Mouse (Mus musculus): ENCODE measurements around the gene Dapl1.
A peak's percentile ranks its signal among the peaks of the same experiment; 100 is the strongest.

Dapl1 gene

DNA sequence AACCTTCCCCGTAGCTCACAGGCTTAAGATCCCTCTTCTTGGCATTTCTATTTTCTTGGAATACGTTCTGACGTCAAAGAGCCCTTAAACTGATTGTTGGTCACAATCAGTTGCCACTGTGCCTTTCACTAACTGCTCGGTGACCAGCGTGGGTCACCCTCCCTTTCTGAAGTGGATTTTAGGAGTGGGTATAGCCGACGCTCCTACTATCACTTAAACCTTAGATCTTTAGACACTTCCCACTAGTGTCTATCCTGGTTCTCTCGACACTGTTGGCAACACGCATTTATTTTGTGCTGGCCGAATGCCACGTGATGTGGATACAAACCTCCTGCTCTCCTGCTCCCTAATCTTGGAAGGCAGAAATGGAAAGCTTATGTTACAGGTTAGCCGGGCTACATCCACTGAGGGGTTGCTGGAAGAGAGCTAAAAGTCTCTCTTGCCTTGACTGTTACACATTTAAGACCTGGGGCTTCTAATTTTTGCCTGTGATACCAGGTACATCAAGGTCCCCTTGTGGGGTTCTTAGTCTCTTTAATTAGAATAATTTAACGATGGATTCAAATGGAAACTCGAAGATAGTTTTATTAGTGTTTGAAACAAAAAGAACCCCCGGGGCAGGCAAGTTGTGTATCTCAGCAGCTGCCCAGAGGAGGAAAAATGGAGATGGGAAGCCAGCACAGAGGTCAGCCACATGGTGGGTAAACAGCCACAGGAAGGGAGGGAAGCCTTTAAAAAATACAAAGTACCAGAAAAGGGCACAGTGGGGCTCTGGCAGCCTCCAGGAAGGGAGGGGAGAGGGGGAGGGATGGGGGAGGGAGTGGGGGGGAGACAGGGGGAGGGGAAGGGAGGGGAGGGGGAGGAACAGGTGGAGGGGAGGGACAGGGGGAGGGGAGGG is 13.2 kb upstream of the Dapl1 start:
- DNase-seq (ENCODE audit: extremely low read depth, insufficient read length, low spot score) = no peak

DNA sequence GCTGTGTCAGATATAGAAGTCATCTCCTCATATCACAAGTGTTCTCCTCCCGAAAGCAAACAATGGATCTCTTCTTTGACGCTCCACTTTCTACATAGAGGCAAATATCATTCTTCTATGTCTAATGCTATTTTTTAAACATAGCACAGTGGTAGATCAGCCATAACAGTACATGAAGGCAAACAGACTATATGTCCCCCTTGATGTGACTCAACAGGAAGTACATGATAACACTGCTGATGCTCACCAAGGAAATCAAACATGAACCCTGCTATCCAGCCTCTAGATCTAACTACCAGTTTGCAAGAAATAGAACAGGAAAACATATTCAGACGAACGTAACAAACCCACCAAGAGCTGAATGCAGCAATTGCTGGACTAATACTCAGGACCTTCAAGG is 10.1 kb upstream of the Dapl1 start:
- DNase-seq (ENCODE audit: extremely low read depth, insufficient read length, low spot score) = no peak

DNA sequence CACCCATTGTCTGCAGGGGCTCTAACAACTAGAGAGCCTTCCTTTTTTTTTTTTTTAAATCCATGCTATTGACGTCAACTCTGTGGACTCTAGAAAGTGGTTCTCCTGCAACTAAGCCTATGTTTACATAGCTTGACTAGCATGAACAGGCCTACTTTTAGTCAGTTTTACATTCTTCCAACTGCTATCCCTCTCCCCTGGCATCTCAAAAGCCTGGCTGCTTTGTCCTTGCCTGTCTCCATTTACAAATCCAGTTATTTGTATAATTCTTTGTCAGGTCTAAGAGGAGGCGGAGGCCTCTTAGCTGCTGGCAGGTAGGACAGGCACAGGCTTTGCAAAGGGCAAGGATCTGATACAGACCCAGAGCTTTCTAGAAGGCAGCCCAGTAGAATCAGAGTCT is 627 bp downstream of the Dapl1 start:
- DNase-seq (ENCODE audit: extremely low read depth, insufficient read length, low spot score) = no peak

DNA sequence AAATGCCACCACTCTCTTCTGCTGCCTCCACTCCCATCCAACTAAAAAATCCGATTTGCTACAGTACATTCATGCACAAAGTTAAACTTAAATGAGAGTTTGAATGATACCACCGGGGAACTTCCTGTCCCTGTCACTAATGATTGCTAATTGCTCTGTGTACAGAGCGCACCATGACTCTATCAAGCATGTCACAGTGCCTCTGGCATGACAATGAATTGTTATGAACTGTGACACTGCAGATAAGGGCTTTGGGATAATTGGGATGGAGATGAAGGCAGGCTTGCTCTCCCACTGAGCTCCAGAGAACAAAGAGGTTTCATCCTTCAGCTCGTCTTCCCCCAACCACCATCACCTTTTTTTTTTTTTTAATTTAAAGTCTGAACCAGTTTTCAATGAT is 1.2 kb downstream of the Dapl1 start:
- no peak for DNase-seq (ENCODE audit: extremely low read depth, insufficient read length, low spot score)

DNA sequence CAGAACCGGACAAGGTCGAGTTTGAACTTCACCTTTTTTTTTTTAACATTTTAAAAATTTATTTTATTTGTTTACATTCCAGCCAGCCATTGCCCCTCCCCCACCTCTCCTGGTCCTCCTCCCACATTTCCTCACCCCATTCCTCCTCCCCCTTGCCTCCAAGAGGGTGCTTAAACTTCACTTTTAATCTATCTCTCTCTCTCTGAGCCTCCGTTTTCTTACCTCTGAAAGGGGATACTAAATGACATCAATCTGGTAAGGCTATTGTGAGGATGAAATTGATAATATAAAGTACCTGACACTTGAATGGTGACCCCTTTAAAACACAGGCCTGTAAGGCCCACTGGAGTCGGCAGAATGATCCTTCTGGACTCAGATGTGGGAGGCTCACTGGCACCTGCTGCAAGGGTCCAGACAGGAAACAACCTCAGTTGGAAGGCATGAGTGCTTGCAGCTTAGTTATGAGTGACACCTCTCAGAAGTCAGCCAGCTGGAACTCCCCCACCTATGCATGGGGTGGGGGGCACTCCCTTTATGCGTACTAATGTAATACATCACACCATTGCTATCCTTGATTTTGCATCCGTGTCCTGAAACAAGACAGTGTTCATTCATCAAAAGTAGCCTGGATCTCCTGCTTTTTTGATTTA is 1.9 kb downstream of the Dapl1 start:
- DNase-seq (ENCODE audit: extremely low read depth, insufficient read length, low spot score) = no peak

DNA sequence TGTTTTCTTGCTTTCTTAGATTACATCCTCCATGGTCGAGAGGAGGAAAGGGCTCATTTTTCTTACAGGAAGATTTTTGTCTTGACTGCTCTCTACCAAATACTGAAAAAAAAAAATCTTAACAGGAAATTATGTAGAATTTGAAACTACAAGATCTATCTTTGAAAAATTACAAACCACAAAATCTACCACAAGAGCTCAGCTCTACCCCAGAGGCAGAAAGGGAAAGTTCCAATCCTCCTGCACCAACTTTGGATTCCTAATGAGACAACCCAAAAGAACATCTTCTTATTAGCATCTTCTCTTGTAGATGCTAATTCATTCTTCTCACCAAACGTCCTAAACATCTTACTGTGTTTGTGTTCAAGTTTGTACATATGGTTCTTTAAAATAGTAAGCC is 3.8 kb downstream of the Dapl1 start:
- DNase-seq (ENCODE audit: extremely low read depth, insufficient read length, low spot score) = no peak

DNA sequence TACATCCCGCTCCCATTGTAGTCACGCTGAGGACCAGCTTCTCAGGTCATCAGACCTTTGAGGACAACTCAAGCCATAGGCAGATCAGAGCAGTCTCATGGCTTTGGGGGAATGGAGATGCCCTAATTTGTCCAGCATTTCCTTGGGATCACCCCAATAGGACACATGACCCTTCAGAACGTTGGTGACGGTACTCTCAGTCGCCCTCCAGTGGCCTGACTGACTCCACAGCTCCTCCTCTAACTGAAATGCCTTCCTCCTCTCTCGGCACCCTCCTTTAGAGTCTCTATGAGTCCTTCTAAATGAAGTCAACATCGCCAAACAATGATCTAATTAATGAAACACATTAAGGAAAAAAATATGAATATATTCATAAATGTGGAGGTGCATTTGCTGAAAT is 5.9 kb downstream of the Dapl1 start:
- no peak for DNase-seq (ENCODE audit: extremely low read depth, insufficient read length, low spot score)

DNA sequence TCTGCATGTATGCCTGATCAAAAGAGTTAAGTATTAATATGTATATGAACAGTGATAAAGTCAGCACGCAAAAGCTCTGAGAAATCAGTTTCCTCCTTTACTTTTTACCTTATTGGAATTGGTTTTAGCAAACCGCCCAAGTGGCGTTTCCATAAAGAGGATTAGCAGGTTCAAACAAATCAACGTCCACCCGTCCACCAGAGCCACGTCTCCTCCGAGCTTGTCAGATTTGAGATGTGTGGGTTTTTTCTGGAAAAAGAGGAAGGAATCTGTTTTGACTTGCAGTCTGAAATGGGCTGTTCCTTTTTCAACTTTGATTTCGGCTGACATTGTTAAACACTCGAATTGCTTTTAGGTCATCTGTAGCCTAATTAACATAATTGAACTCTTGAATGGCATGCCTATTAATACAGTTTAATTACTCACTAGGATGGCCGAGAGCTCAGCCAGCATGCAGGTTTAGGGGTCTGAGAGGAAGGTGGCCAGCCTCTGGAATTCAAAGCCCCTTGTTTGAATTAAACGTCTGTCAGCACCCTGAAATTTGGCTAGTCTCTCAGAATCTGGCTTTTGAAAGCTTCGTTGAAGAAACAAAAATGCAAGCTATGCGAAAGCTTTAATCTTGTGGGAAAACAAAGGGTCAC is 9.1 kb downstream of the Dapl1 start:
- DNase-seq (ENCODE audit: extremely low read depth, insufficient read length, low spot score) = no peak

DNA sequence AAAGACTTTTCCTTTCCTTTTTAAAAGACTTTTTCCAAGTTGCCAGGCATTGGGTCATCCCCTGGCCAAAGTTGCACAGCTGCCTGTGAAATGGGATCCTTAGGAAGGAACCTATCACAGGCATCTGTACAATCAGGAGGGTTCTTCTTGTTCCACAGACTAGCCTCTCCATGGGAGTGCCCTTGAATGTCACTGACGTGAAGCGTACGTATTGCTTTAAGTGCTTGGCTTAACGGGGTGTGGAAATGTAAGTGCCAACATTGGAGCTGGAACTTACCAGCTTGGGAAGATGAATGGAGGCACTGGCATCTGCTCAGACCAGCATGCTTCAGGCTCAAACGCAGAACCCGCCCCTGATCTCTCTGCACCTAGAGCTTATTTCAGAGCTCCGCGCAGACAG is 14.7 kb downstream of the Dapl1 start:
- no peak for DNase-seq (ENCODE audit: extremely low read depth, insufficient read length, low spot score)

DNA sequence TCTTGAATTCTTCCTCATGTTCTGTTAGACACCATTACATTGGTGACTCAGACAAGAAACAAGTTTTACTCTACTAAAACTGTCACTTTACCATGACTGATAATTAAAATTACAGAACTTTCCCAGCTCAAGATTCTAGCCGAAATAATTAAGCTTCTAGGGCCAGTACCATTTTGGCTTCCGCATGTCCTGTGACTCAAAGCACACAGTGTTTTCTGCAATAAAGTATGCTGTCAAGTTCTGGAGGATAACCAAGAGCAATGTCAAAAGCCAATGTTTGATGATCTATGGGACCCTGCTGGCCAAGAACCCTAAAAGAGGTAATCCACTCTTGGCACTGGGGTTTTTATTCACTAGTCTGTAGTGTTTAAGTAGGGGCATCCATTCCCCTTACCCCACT is 15.3 kb downstream of the Dapl1 start:
- no peak for DNase-seq (ENCODE audit: extremely low read depth, insufficient read length, low spot score)

DNA sequence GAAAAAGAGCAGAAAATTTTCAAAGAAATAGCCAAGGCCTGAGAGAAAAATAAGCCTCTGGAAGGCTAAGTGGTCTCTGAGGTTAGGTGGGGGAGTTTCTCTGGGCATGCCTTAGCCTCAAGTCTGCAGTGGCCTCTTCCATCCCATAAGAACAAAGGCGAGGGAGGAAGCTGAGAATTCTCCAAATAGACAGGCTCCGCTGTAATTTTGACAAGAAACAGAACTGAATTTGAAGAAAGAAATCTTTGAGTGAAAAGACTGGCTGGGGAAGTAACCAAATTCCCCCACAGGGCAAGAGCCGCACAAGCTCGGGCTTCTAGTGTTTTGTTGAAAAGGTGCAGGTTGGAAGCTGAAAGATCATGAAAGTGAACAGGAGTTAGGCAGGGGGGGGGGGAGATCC is 24.6 kb downstream of the Dapl1 start:
- no peak for DNase-seq (ENCODE audit: extremely low read depth, insufficient read length, low spot score)

DNA sequence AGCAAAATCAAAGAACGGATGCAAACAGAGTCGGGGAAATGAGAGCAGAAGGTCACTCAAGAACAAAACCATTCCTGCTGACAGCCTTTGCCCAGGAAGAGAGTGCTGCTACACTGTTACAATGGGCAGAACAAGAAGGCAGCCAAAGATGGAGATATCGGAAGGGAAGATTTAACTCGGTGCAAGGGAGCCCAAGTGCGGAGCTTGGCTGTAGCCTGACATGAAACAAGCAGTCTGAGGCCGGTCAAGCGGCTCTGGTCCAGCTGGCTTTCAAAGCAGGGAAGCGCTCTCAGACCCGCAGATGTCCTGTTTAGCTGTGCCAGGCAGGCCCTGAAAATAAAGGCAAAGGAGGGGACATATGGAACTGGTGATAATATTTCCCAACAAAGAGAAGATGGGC is 26.0 kb downstream of the Dapl1 start:
- DNase-seq (ENCODE audit: extremely low read depth, insufficient read length, low spot score) = no peak

DNA sequence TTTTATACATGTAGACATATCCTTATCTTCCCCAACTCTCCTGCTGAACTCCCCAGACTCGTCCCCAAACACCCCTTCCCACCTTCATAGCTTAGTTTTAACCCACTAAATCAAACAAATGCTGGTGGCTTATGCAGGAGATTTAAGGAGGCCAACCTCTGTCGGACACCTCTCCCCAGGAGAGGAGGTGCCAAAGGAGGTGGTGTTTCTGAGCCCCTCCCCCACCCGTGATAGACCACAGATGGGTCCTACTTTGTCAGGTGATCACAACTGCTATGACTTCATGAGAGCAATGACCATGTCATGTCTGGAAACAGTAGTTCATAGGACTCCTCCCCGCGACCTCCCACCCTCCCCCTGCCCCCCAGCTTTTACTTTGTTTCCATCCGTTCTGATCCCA is 26.4 kb downstream of the Dapl1 start:
- DNase-seq (ENCODE audit: extremely low read depth, insufficient read length, low spot score) = no peak

DNA sequence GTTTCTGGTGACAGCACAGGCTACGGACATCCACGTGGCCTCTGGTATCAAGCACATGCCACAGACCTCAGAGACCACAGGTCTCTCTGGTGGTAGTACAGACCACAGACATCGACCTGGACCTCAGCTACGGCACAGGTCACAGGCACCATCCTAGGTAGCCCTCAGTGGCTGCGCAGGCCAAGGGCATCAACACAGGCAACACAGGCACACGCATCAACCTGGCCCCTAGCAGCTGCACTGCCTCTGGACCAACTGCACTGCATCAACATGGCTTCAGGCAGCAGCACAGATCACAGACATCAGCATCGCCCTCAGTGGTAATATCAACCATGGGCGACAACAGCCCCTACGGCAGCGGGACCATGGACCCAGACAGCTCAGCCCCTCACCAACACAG is 36.2 kb downstream of the Dapl1 start:
- no peak for DNase-seq (ENCODE audit: extremely low read depth, insufficient read length, low spot score)

DNA sequence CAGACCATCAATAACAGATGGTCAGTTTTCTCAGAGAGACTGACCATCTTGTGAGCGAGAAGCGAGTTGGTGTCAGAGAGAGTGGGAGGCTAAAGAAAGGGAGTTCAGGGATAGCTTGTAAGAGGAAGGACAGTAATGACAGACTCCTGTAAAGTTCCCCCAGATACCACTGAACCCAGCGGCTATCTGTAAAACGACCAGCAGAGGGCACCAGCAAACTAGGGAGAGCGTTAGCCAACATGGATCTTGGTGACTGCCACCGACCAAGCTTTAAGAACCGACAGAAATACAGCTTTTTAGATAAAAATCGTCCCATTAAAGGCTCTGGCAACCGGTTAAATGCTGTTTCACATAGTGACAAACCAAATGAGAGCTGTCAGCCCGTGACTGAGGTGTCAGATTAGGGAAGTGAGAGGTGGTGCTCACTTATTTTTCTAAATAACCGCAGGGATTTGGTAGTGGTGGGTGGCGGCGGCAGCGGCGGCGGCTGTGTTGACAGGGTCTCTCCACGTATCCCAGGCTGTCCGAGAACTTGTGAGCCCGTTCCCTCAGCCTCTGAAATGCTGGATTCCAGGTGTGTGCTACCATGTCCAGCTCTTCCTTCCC is 37.7 kb downstream of the Dapl1 start:
- peak; percentile 16 for DNase-seq (ENCODE audit: extremely low read depth, insufficient read length, low spot score)

DNA sequence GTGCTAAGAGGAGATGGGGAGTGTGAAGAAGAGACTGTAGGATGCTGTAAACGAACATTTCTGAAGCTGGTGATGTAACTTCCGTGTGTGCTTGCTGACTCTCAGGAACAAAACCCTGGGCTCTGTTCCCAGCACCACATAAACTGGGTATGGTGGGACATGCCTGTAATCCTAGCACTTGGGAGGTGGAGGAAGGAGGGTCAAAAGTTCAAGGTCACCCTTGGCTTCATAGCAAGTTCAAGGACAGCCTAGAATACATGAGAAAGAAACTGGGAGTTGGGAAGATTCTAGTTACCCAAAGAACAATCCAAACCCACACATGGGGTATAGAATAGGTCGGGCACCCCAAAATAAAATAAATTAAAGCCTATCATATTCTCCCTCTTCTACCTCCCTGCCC is 39.1 kb downstream of the Dapl1 start:
- no peak for DNase-seq (ENCODE audit: extremely low read depth, insufficient read length, low spot score)

DNA sequence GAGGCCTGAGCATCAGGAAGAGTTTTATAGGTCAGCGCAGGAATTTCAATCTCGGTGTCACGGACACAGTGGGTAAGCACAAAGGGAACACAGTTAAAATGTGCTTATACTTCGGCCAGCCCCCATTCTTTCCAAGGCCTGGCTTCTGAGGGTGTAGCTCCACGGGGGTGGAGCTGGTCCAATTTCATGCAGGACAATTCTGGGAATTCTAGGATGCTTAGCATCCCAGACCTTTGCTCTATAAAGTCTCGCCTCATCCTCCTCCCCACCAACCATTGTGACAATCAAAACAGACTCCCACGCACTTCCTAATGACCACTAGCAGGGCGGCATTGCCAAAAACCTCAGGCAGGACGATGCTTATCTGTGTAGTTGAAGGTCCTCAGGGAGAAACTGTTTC is 42.4 kb downstream of the Dapl1 start:
- DNase-seq (ENCODE audit: extremely low read depth, insufficient read length, low spot score) = no peak

DNA sequence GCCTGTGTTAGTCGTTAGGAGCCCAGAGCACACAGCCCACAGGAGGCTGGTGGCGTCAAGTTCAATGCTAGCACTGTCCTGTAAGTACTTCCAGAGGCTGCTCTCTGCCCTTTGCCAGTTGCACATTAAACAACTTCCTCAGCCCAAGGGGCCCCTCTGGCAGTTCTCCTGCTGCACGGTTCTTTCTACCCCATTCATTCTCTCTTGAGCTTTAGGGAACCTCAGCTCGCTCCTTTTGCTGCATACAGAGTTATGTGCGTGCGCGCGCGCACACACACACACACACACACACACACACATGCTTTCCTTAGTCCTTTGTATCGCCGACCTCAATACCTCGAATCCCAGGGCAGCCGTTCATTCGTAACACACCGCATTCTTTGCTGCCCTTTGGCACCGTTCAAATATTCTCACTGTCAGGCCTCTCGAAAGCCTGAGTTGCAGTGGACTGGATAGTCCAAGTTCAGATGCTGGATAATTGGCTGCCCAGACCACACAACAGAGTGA is 45.2 kb downstream of the Dapl1 start:
- DNase-seq (ENCODE audit: extremely low read depth, insufficient read length, low spot score) = no peak

DNA sequence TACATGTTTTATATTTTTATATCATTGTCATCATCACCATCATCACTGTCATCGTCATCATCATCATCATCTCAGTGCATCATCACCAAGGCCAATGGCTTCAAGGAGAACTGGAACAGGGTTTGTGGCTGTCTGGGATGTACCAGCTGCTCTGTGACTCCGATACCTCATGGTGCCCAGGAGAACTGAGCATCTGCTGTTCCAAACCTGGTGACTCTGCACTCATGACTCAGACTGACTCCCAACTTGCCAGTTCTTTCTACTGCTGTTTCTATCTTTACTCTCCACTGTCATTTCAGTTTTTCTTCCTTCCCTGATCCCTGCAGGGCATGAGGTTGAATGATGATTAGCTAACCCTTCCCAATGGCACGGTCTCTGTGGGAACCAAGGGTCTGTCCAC is 46.4 kb downstream of the Dapl1 start:
- no peak for DNase-seq (ENCODE audit: extremely low read depth, insufficient read length, low spot score)

DNA sequence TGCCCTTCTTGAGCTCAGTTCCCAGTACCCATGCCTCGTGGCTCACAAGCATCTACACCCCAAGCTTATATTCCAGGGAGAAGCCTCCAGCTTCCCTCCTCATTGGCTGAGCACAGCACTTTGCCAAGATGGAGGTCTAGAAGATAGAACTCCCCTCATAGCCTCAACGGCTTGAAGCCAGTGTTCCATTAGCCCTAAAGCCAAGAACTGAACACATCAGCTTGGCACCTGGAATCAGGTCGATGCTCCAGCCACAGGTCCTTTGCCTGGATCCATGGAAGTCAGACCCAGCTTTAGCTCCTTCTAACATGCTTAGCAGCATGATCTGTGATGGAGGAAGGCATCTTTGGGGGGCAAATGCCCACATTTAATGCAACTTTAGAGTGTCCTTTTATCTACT is 48.5 kb downstream of the Dapl1 start:
- DNase-seq (ENCODE audit: extremely low read depth, insufficient read length, low spot score) = no peak

DNA sequence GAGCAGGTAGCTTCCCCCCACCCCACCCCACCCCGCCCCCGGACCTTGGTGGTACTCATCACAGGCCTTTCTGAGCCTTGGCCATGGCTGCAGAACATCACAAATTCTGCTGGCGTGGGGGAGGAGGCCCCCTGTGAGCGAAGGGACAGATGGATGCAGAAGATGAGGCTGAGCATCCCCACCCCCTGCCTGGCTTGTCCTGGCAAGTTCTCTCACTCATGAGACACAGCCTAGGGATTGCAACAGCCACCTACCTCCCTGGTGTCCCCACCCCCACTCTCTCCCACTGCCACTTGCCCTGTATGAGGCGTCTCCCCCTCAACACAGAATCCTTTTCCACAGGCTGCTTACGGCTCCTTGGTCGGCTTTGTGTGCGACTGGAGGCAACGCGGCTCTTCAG is 49.1 kb downstream of the Dapl1 start:
- DNase-seq (ENCODE audit: extremely low read depth, insufficient read length, low spot score) = no peak

Data from 3134 (cell line).